In the genomic region with DNA sequence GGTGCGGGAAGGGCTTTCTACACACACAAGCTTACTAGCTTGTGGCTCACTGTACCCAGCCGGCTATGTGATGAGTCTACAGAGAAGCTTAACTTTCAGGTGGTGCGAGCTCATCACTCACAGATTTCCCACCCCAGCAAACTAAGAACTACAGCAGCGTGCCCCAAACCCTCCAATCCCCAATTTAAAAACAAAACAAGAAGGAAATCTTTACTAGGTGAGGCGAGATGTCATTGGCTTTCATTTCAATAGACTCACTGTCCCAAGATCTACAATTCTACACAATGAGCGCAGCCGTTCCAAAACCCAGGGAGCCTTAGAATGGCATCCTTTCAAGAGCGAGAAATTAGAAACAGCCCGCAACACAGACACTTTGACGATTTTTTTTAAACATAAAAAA, we compare ENCODE assay signal across 7 mouse cellular contexts. TPM values are rescaled to one million over a fixed set of nuclear protein-coding genes. Genes with fewer than 3 reads are reported as not detected.
A peak's percentile ranks its signal among the peaks of the same experiment; 100 is the strongest.
DNase-seq lines count a peak whose midpoint lies in the region; ATAC-seq lines count a peak whose summit lies in the region.

No protein-coding gene starts in this region.

- H3K4me3 ChIP-seq in forebrain, embryonic 13.5 days: peak overlapping the region; percentile 76
- no peak overlapping the region for H3K4me3 ChIP-seq in limb, embryonic 11.5 days (ENCODE audit: low read depth, low read length)
- peak overlapping the region; percentile 71; the same call in 1 of the 2 replicates for H3K4me3 ChIP-seq in stomach, embryonic 14.5 days (ENCODE audit: low read depth, low read length)

- no peaks in the 10 kb centered on the region for H3K36me3 ChIP-seq in forebrain, embryonic 13.5 days (ENCODE audit: poor library complexity, severe bottlenecking)
- H3K36me3 ChIP-seq in limb, embryonic 11.5 days (ENCODE audit: control insufficient read depth, insufficient read depth, low read length): no peaks in the 10 kb centered on the region
- no peaks in the 10 kb centered on the region for H3K36me3 ChIP-seq in stomach, embryonic 14.5 days (ENCODE audit: control insufficient read depth, insufficient read depth, low read length)

- no peak for ATAC-seq in forebrain, embryonic 13.5 days
- ATAC-seq in limb, embryonic 11.5 days (ENCODE audit: insufficient number of reproducible peaks, low FRiP score, low TSS enrichment, low read depth): no peak
- ATAC-seq in stomach, embryonic 14.5 days (ENCODE audit: insufficient number of reproducible peaks, insufficient read depth, low FRiP score, low read depth): no peak
- no peak for ATAC-seq in inflammation-experienced regulatory T-cells, adult 6 months

- peaks cover 35% of the 10 kb centered on the region for H3K27me3 ChIP-seq in forebrain, embryonic 13.5 days
- peaks cover 5% of the 10 kb centered on the region; the same call in 1 of the 2 replicates for H3K27me3 ChIP-seq in limb, embryonic 11.5 days (ENCODE audit: control insufficient read depth, insufficient read depth, low read length)
- no peaks in the 10 kb centered on the region for H3K27me3 ChIP-seq in stomach, embryonic 14.5 days (ENCODE audit: control insufficient read depth, insufficient read depth, low read length)

- H3K9me3 ChIP-seq in forebrain, embryonic 13.5 days (replicated peaks): 0 out of 2 replicates have a peak, but pooled peaks cover 3% of the 10 kb centered on the region
- no peaks in the 10 kb centered on the region for H3K9me3 ChIP-seq in limb, embryonic 11.5 days (ENCODE audit: control insufficient read depth, low read length)
- no peaks in the 10 kb centered on the region for H3K9me3 ChIP-seq in stomach, embryonic 14.5 days (ENCODE audit: control insufficient read depth, low read depth, low read length)

- H3K4me2 ChIP-seq in forebrain, embryonic 13.5 days: peak overlapping the region; percentile 91
- peak overlapping the region; percentile 90 for H3K4me2 ChIP-seq in limb, embryonic 11.5 days (ENCODE audit: low read depth, severe bottlenecking)
- H3K4me2 ChIP-seq in stomach, embryonic 14.5 days (replicated peaks; ENCODE audit: low read depth, low read length): peak overlapping the region; percentile 96

- DNase-seq in retina, postnatal 1 day: peak; percentile 22
- no peak for DNase-seq in retina, embryonic 14.5 days (ENCODE audit: low spot score)
- no peak for DNase-seq in limb, embryonic 11.5 days (ENCODE audit: low spot score)
- no peak for DNase-seq in layer of hippocampus, adult 9-10 months (ENCODE audit: low spot score)

- 15% methylated on average over 10 of the region's 10 CpGs for WGBS in forebrain, embryonic 13.5 days
- 25% methylated on average over 10 of the region's 10 CpGs for WGBS in limb, embryonic 11.5 days
- WGBS in stomach, embryonic 14.5 days: 29% methylated on average over 10 of the region's 10 CpGs

- peaks cover 6% of the 10 kb centered on the region for H3K4me1 ChIP-seq in forebrain, embryonic 13.5 days
- H3K4me1 ChIP-seq in limb, embryonic 11.5 days (ENCODE audit: control insufficient read depth, insufficient read depth, low read length): 0 out of 2 replicates have a peak, but pooled peaks cover 3% of the 10 kb centered on the region
- peaks cover 4% of the 10 kb centered on the region; the same call in 1 of the 2 replicates for H3K4me1 ChIP-seq in stomach, embryonic 14.5 days (ENCODE audit: control insufficient read depth, insufficient read depth, low read length)

- no peak overlapping the region for H3K9ac ChIP-seq in forebrain, embryonic 13.5 days
- H3K9ac ChIP-seq in limb, embryonic 11.5 days (ENCODE audit: low read length): no peak overlapping the region
- no peak overlapping the region for H3K9ac ChIP-seq in stomach, embryonic 14.5 days (replicated peaks; ENCODE audit: low read depth, low read length)

- no peak overlapping the region for H3K27ac ChIP-seq in forebrain, embryonic 13.5 days
- H3K27ac ChIP-seq in limb, embryonic 11.5 days (replicated peaks; ENCODE audit: low read depth, low read length): no peak overlapping the region
- no peak overlapping the region for H3K27ac ChIP-seq in stomach, embryonic 14.5 days (ENCODE audit: low read length)

RNA-seq across cellular contexts. Expression of gene Eps8, which starts 7.0 kb away (rescaled TPM):
- 6.7 and 7.5 TPM in 2 replicates for polyA plus RNA-seq in forebrain, embryonic 13.5 days (2015; fragmentation: Nextera tagmentation; extraction: Ambion mirVana)
- polyA plus RNA-seq in limb, embryonic 11.5 days (2014; fragmentation: Nextera tagmentation; extraction: Ambion mirVana): 8.3 and 8.6 TPM in 2 replicates
- polyA plus RNA-seq in stomach, embryonic 14.5 days (2014; fragmentation: Nextera tagmentation; extraction: Ambion mirVana): 21.6 and 22.7 TPM in 2 replicates
- polyA plus RNA-seq in inflammation-experienced regulatory T-cells, adult 6 months (2017; shearing (Covaris generic)): 1 to 10 TPM in 1 of 3 experiments, under 1 TPM in 1, not detected in 1; 0.39 to 1.3 TPM
